Mouse (Mus musculus) activated CD4-positive, CD25-positive, alpha-beta regulatory T cell, adult 4 months (primary cell): ENCODE results near the gene Trim40. TPM values are rescaled to one million over a fixed set of nuclear protein-coding genes. Genes with fewer than 3 reads are reported as not detected.

Source experiments
- ATAC-seq: one replicate; pipeline ENCODE4 v1.8.0; 2017
- polyA plus RNA-seq, 2 experiments: library from polyadenylated mRNA; unstranded; fragments of 100-300 nt; shearing (Covaris generic); gene quantifications; one replicate each; pipeline ENCODE4 v1.2.1; 2017

Gene Trim40
- polyA plus RNA-seq, 2 experiments from 2014 or later: not detected

GRCm38 (mm10) chr17:36839001-36839400 lies 50.9 kb downstream of the Trim40 start:
- no peak for ATAC-seq

GRCm38 (mm10) chr17:36836874-36837647 lies 52.9 kb downstream of the Trim40 start, which contains the start of gene Trim26:
TSS of gene Trim26 (plus strand) at chr17:36837134.
- ATAC-seq: peak; percentile 94

GRCm38 (mm10) chr17:36836427-36836812 lies 53.5 kb downstream of the Trim40 start:
- ATAC-seq: peak; percentile 3

- ATAC-seq: peak; percentile 43
Observed at GRCm38 (mm10) chr17:36835591-36836426, 54.1 kb downstream of the Trim40 start.

- ATAC-seq: no peak
Observed at GRCm38 (mm10) chr17:36832694-36833093, 57.2 kb downstream of the Trim40 start.

Other genes with a start within 250 kb of the Trim40 start
- not detected for gene H2-M9, start 247.5 kb downstream of the Trim40 start, polyA plus RNA-seq
- gene H2-M1, start 217.9 kb downstream of the Trim40 start, polyA plus RNA-seq: not detected
- not detected for gene H2-M10.5, start 117.2 kb downstream of the Trim40 start, polyA plus RNA-seq
- gene H2-M10.6, start 78.0 kb downstream of the Trim40 start, polyA plus RNA-seq: not detected
- 10 to 100 TPM; 42.4 to 71.8 TPM for gene Trim26, start 53.0 kb downstream of the Trim40 start, polyA plus RNA-seq
- not detected for gene Trim15, start 22.9 kb downstream of the Trim40 start, polyA plus RNA-seq
- under 1 TPM in 1 of 2 experiments, not detected in 1; 0.20 TPM for gene Trim10, start 20.5 kb downstream of the Trim40 start, polyA plus RNA-seq
- not detected for gene Trim31, start 8.0 kb upstream of the Trim40 start, polyA plus RNA-seq
- not detected for gene Rnf39, start 52.8 kb upstream of the Trim40 start, polyA plus RNA-seq
- 100 to 1,000 TPM; 190 to 210 TPM for gene Ppp1r11, start 61.6 kb upstream of the Trim40 start, polyA plus RNA-seq
- 10 to 100 TPM; 72.7 to 81.5 TPM for gene Znrd1, start 68.4 kb upstream of the Trim40 start, polyA plus RNA-seq
- 1 to 10 TPM; 4.9 to 5.4 TPM for gene Znrd1as, start 68.5 kb upstream of the Trim40 start, polyA plus RNA-seq
- gene 2410137M14Rik, start 91.1 kb upstream of the Trim40 start, polyA plus RNA-seq: not detected
- gene H2-M5, start 99.4 kb upstream of the Trim40 start, polyA plus RNA-seq: not detected
- not detected for gene Zfp57, start 111.0 kb upstream of the Trim40 start, polyA plus RNA-seq
- not detected for gene Mog, start 133.3 kb upstream of the Trim40 start, polyA plus RNA-seq
- 1 to 10 TPM; 5.0 to 6.2 TPM for gene Gabbr1, start 155.8 kb upstream of the Trim40 start, polyA plus RNA-seq
- under 1 TPM in 1 of 2 experiments, not detected in 1; 0.19 TPM for gene Olfr90, start 198.4 kb upstream of the Trim40 start, polyA plus RNA-seq
- not detected for gene Olfr91, start 208.2 kb upstream of the Trim40 start, polyA plus RNA-seq
- not detected for gene Olfr92, start 230.0 kb upstream of the Trim40 start, polyA plus RNA-seq